Mouse (Mus musculus): Measurements from ENCODE around the gene Rarb.

DNA sequence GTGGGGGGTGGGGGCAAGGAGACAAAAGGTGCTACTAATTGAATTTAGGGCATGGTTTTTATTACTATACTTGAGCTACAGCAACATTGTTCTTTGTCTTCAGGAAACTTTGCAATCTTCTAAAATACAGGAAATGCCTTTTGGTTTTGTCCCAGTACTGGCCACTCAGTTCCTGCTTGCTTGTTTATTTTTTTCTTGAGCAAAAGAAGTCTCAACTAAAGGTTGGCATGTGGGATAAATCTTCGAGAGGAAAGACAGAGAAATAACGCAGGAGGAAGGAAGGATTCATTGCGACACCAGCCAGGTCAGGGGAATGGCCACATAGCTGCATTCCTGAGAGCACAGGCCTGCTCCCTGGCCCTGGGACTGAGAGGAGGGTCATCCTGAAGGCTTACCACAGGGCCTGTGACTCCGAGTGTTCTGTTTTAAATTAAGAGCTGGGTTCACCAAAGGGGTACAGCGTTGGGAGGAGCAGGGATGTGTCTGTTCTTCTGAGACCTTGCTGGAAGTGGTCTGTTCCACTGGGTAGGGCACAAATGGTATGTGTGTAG lies 215.8 kb downstream of the Rarb start:
- TF ChIP-seq POLR2A (IDR thresholded peaks at IDR 0.05; ENCODE audit: borderline replicate concordance, low read depth, low read length), result no peak
- no peak for TF ChIP-seq CTCF (IDR thresholded peaks at IDR 0.05; ENCODE audit: low read depth, low read length)
